Mouse (Mus musculus) hindbrain, embryonic 13.5 days (tissue): Measurements from ENCODE around the gene Babam2. TPM values are rescaled to one million over a fixed set of nuclear protein-coding genes. Genes with fewer than 3 reads are reported as not detected.
"Not testable (repeated sequence)": the region's sequence is repeated elsewhere in the genome, so short reads cannot be mapped to it uniquely, and the experiment has no call there.

Source experiments
- ATAC-seq: fragments of 200-750 bp; cut with Nextera tagmentation; 2 replicates; pipeline ENCODE4 v1.8.0; 2017; ENCODE audit warnings: moderate TSS enrichment; ENCODE audit not compliant: low FRiP score
- H3K27ac ChIP-seq: fragments of 300-500 bp; sonication (generic); 2 replicates; pipeline ENCODE4 v1.5.1; 2015; ENCODE audit warnings: inconsistent platforms, mild to moderate bottlenecking, moderate library complexity
- H3K27me3 ChIP-seq: fragments of 300-500 bp; sonication (generic); 2 replicates; pipeline ENCODE4 v1.6.1; 2015; ENCODE audit warnings: mild to moderate bottlenecking, inconsistent platforms
- H3K36me3 ChIP-seq: fragments of 300-500 bp; sonication (generic); 2 replicates; pipeline ENCODE4 v1.6.1; 2015; ENCODE audit warnings: mild to moderate bottlenecking, inconsistent platforms
- H3K4me1 ChIP-seq: fragments of 300-500 bp; sonication (generic); replicated peaks from 2 replicates; pipeline ENCODE4 v1.6.1; 2015; ENCODE audit warnings: inconsistent platforms
- H3K4me2 ChIP-seq: fragments of 300-500 bp; sonication (generic); 2 replicates; pipeline ENCODE4 v1.6.1; 2015; ENCODE audit warnings: inconsistent platforms, mild to moderate bottlenecking, moderate library complexity
- H3K4me3 ChIP-seq: fragments of 300-500 bp; sonication (generic); 2 replicates; pipeline ENCODE4 v1.5.1; 2015; ENCODE audit warnings: mild to moderate bottlenecking, inconsistent platforms
- H3K9ac ChIP-seq: fragments of 300-500 bp; sonication (generic); 2 replicates; pipeline ENCODE4 v1.6.1; 2015; ENCODE audit warnings: mild to moderate bottlenecking, inconsistent platforms
- H3K9me3 ChIP-seq: fragments of 300-500 bp; sonication (generic); 2 replicates; pipeline ENCODE4 v1.6.1; 2016; ENCODE audit warnings: inconsistent platforms
- WGBS: fragments of 180-500 bp; shearing (Covaris S2); methylation state at CpG from one replicate; pipeline ENCODE4 v1.1.7; 2015; 5-methylcytosine and 5-hydroxymethylcytosine counted together
- polyA plus RNA-seq: library from polyadenylated mRNA; unstranded; fragments of >200 nt; fragmentation: Nextera tagmentation; extraction: Ambion mirVana; gene quantifications from 2 replicates; pipeline ENCODE4 v1.2.1, GENCODE M21; 2015

The Babam2 gene
- polyA plus RNA-seq, 1 experiment from 2014 or later: 58.4 TPM

DNA sequence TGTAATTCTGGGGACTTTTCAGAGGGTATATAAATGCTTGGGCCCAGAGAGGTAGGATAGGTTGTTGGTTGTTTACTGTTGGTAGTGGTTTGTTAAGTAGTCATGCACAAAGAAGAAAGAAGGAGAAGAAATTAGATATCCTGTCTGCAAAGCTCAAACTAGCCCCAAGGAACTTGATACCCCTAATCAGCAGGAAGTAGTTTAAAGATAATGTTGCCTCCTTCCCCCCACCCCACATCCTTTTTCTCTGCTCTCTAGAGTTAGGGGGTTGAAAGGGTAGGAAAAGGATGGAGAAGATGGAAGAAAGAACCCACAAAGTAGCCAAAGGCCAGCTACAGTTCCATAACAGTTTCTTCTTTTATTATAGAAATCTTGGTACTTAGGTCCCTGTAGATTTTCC is 99.5 kb downstream of the Babam2 start:
- Histone ChIP-seq H3K27ac (no peak overlapping the region), H3K4me3 (no peak overlapping the region), H3K4me1 (no peaks in the 10 kb centered on the region), H3K4me2 (no peak overlapping the region), H3K27me3 (no peaks in the 10 kb centered on the region), H3K36me3 (no peaks in the 10 kb centered on the region), H3K9ac (no peak overlapping the region), H3K9me3 (no peaks in the 10 kb centered on the region)
- ATAC-seq: no peak

DNA sequence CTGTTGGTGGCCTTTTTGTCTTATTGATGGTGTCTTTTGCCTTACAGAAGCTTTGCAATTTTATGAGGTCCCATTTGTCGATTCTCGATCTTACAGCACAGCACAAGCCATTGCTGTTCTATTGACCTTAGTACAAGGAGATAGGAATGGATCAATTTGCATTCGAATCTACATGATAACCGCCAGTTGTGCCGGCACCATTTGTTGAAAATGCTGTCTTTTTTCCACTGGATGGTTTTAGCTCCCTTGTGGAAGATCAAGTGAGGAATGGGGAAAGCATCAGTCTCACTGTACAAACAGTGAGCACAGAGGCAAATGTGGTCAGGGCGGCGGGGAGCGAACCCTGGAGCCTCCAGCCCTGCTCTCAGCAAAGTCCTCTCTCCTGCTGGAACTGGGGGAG is 106.7 kb downstream of the Babam2 start:
- H3K27me3 ChIP-seq, H3K4me3 ChIP-seq, H3K9ac ChIP-seq, H3K4me1 ChIP-seq, ATAC-seq, H3K4me2 ChIP-seq, H3K27ac ChIP-seq, H3K9me3 ChIP-seq, H3K36me3 ChIP-seq: not testable (repeated sequence)
- WGBS: 89% methylated on average over 8 of the region's 8 CpGs

DNA sequence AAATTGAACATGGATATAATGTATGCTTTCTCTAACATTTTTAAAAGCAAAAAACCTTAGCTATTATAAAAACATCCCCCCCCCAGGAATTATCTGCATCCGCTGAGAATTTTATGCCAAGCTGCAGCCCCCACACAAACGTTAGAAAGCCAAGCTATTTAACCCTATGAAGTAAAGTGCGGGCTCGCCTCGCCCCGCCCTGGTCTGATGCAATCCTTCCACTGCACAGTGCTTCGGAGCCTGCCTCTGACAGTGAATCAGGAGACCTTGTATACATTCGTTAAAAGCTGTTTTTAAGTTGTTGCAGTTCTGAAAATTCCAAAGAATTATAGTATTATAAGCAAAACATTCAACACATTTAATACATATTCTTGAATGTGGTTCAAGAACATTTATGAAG is 107.3 kb downstream of the Babam2 start:
- WGBS: 73% methylated on average over 8 of the region's 8 CpGs
- no peak overlapping the region for H3K9ac ChIP-seq
- no peaks in the 10 kb centered on the region for H3K27me3 ChIP-seq
- no peaks in the 10 kb centered on the region for H3K36me3 ChIP-seq
- no peak overlapping the region for H3K4me3 ChIP-seq
- no peak overlapping the region for H3K4me2 ChIP-seq
- no peaks in the 10 kb centered on the region for H3K9me3 ChIP-seq
- H3K4me1 ChIP-seq: no peaks in the 10 kb centered on the region
- ATAC-seq: no peak
- no peak overlapping the region for H3K27ac ChIP-seq

DNA sequence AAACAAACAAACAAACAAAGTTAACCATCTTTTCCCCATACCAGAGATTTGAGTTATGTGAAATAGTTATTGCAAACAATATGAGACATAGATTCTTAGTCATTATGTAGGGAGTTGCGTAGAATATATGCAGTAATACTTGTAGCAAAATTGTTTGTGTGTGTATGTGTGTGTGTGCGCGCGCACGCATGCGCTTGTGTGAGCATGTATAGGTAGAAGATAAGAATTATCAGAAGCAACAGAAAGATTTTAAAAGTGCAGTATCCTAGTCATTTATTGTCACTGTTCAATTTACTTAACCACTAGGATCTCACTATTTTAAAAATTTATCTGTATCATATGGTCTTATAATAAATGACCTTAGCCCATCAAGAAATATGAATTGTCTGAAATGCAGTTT is 109.8 kb downstream of the Babam2 start:
- Histone ChIP-seq H3K36me3 (no peaks in the 10 kb centered on the region), H3K27me3 (no peaks in the 10 kb centered on the region), H3K4me1 (peaks cover 7% of the 10 kb centered on the region), H3K27ac (no peak overlapping the region), H3K9me3 (no peaks in the 10 kb centered on the region), H3K4me2 (no peak overlapping the region), H3K9ac (no peak overlapping the region), H3K4me3 (no peak overlapping the region)
- over 99% methylated on average over 6 of the region's 6 CpGs for WGBS
- no peak for ATAC-seq

DNA sequence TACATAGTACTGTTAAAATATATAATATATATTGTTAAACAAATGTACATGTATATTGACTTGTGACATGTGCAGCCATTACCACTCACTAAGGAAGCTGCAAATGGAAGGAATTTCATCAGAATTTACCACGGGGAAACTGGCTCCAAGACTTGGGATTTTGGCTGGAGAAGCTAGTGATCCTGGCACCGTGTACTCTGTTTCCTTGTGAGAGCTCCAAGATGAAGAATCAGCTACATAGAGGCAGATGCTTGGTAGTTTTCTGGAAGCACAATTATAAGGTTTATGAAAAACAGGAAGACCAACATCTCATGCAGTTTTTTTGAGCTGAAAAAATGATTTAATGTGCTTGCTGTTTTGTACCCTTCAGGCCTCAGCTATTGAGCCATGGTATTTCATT is 110.8 kb downstream of the Babam2 start:
- ATAC-seq: no peak
- Histone ChIP-seq H3K9me3 (no peaks in the 10 kb centered on the region), H3K4me2 (no peak overlapping the region), H3K27ac (no peak overlapping the region), H3K9ac (no peak overlapping the region), H3K4me1 (peaks cover 7% of the 10 kb centered on the region), H3K36me3 (no peaks in the 10 kb centered on the region), H3K4me3 (no peak overlapping the region), H3K27me3 (no peaks in the 10 kb centered on the region)
- WGBS: 88% methylated on average over 2 of the region's 2 CpGs

DNA sequence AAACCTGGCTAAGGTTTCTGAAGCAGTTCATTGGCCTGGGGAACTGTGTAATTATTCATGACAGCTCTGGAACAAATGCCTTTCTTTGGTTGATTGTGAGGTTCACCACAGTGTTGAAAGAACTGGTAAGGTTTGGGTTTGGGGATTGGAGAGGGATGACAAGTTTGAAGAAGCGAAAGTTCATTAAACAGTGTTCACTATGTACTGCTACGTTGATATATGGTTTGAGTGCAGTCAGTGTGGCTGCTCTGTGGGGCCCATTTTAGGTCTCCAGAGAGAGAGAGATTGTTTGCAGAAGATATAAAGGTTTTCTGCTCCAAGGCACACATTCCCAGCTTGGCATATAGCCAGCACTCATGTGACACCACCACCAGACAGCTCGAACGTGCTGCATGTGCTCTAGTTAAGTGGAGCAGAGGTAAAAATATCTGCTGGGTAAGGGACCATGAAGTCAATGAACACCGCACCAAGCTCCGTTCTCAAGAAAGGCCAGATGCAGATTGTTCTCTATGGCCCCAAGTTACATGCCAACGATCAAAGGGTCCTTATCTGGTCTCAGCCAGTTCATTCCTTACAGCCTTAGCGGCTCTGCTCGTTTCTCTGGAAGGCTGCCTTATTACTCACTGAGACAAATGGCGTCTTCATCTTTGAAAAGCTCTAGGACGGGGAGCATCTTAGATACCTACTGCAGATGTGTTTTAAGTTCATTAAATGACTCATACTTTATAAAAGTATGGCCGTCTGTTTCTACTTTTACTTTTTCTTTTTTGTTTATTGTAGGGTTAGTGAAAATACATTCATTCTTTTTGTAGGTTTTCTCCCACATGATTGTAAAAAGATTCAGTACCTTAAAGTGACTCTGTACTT is 113.5 kb downstream of the Babam2 start:
- H3K4me1 ChIP-seq: peaks cover 7% of the 10 kb centered on the region
- H3K36me3 ChIP-seq: no peaks in the 10 kb centered on the region
- ATAC-seq: no peak
- H3K27ac ChIP-seq: no peak overlapping the region
- H3K27me3 ChIP-seq: no peaks in the 10 kb centered on the region
- H3K4me2 ChIP-seq: no peak overlapping the region
- H3K9me3 ChIP-seq: no peaks in the 10 kb centered on the region
- 57% methylated on average over 12 of the region's 12 CpGs for WGBS
- no peak overlapping the region for H3K4me3 ChIP-seq
- no peak overlapping the region for H3K9ac ChIP-seq

DNA sequence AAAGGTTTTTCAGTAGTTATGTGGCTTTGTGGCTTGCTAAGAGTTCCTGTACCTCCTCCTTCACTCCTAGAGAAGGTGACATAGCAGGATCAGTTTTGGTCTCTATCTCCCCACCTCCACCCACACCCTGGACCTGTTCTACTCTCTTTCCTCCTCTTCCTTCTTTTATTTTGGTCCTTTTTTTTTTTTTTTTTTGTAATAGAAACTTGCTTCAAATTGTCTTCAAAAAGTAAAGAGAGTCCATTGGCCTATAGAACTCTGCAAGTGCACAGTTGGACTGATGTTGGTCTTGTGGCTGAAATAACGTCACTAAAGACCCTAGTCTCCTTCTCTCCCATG is 114.1 kb downstream of the Babam2 start:
- no peak overlapping the region for H3K4me3 ChIP-seq
- no peak overlapping the region for H3K9ac ChIP-seq
- no peaks in the 10 kb centered on the region for H3K9me3 ChIP-seq
- H3K4me2 ChIP-seq: no peak overlapping the region
- H3K27ac ChIP-seq: no peak overlapping the region
- H3K27me3 ChIP-seq: no peaks in the 10 kb centered on the region
- ATAC-seq: no peak
- WGBS: 92% methylated on average over 1 of the region's 1 CpGs
- H3K36me3 ChIP-seq: no peaks in the 10 kb centered on the region
- H3K4me1 ChIP-seq: peaks cover 7% of the 10 kb centered on the region

DNA sequence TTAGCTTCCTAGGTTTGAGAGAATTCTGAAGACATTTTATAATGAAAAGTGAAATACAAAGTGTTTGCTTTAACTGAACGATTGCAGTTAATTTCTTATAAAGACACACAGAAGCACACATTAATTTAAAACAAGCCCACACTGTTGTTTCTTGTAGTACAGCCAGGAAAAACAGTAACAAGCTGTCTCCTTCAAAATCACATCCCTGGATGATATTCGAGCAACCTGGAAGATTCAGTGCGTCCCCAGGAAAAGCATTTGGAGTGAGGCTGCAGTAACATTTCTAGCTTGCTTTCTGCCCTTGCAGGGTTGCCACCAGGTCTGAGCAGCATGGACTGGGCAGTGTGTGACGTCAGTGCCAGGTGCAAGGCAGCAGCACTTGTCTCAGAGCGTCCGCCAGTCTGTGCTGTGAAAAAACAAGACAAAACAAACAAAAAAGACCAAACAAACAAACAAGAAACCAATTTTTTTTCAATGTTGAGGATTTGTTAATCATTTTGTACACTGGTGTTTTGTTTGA is 115.7 kb downstream of the Babam2 start:
- Histone ChIP-seq H3K9me3 (no peaks in the 10 kb centered on the region), H3K36me3 (no peaks in the 10 kb centered on the region), H3K4me1 (peaks cover 7% of the 10 kb centered on the region), H3K27me3 (no peaks in the 10 kb centered on the region), H3K4me2 (no peak overlapping the region), H3K27ac (no peak overlapping the region), H3K9ac (no peak overlapping the region), H3K4me3 (no peak overlapping the region)
- WGBS: 86% methylated on average over 6 of the region's 6 CpGs
- ATAC-seq: no peak

DNA sequence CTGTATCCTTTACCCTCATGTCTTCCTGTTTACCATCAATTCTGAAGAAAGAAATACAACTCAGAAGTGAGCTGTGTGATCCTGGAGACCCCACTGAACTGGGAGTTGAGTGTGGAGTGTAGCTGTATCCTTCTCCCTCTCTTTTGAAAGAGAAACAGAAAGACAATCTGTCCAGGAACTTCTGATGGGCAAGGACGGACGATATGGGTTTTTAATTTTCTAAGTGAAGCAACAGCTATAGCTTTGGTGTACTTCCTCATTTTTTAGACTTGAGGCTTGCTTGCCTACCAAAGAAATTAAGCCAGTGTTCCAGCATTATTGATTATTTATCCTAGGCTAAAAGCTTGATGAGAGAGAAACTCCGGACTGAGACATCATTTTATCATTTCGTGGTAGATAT is 116.6 kb downstream of the Babam2 start:
- WGBS: 89% methylated on average over 4 of the region's 4 CpGs
- ATAC-seq: no peak

DNA sequence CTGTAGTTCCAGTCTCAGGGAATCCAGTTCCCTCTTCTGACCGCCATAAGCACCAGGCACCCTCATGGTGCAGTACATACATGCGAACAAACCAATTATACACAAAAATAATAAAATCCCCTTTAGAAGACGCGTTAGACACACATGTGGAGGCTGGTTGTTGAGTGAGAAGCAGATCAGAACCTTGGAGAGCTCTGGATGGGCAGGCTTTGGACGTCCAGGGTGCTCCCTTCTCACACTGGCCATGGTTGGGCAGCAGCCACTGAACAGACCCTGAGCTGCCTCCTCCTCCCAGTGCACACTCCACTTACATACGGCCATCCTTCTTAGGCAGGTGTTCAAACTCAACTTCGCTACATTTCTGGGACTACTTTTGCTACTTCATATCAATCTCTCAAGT is 117.6 kb downstream of the Babam2 start:
- Histone ChIP-seq H3K4me2 (no peak overlapping the region), H3K9me3 (no peaks in the 10 kb centered on the region), H3K36me3 (no peaks in the 10 kb centered on the region), H3K4me3 (no peak overlapping the region), H3K4me1 (peaks cover 7% of the 10 kb centered on the region), H3K27ac (no peak overlapping the region), H3K27me3 (no peaks in the 10 kb centered on the region), H3K9ac (no peak overlapping the region)
- 79% methylated on average over 7 of the region's 7 CpGs for WGBS
- ATAC-seq: no peak

More for the DNA sequence above, 116.6 kb downstream of the Babam2 start:
- Histone ChIP-seq H3K9ac (no peak overlapping the region), H3K4me1 (peaks cover 7% of the 10 kb centered on the region), H3K4me2 (no peak overlapping the region), H3K27me3 (no peaks in the 10 kb centered on the region), H3K36me3 (no peaks in the 10 kb centered on the region), H3K27ac (no peak overlapping the region), H3K9me3 (no peaks in the 10 kb centered on the region), H3K4me3 (no peak overlapping the region)

DNA sequence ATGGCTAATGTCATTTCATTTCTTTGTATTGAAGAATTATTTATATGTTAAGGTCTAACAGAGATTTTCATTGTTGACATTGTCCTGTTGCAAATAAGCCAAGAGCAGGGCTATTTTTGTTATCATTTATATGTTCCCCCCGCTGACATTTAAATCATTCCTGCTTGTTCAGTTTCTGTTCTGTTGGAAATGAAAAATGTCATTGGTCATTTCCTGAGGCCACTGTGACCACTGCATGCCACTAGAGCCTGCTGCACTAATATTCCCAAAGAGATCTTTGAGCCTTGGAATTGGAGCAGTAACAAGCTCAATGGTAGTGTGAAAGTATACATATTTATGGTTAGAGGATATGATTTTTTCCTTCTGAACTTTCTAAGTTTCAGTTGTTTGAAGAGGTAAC is 118.6 kb downstream of the Babam2 start:
- peaks cover 2% of the 10 kb centered on the region for H3K4me1 ChIP-seq
- H3K4me2 ChIP-seq: no peak overlapping the region
- no peak overlapping the region for H3K9ac ChIP-seq
- no peaks in the 10 kb centered on the region for H3K36me3 ChIP-seq
- ATAC-seq: no peak
- no peaks in the 10 kb centered on the region for H3K9me3 ChIP-seq
- no peaks in the 10 kb centered on the region for H3K27me3 ChIP-seq
- no peak overlapping the region for H3K4me3 ChIP-seq
- no peak overlapping the region for H3K27ac ChIP-seq
- 95% methylated on average over 1 of the region's 1 CpGs for WGBS

DNA sequence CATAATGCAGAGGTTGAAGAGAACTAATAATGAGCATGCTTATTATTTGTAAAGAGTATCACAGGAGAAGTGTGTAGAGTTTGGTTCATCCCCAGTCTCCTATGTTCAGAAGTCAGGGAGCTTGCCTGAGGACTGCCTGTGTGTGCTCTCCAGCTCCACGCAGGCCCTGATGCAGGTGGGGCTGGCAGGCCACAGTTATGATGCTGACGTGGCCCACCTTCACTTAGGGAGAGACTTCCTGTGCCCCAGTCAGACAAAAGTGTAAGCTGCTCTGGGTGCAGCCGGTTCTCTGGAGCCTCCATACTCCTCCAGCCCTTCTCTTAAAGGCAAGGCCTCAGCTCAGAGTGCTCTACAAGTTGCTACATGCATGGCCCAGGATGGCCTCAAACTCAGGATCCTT is 123.3 kb downstream of the Babam2 start:
- H3K4me1 ChIP-seq: no peaks in the 10 kb centered on the region
- H3K27ac ChIP-seq: no peak overlapping the region
- H3K4me3 ChIP-seq: no peak overlapping the region
- ATAC-seq: no peak
- 84% methylated on average over 3 of the region's 3 CpGs for WGBS
- no peak overlapping the region for H3K9ac ChIP-seq
- no peaks in the 10 kb centered on the region for H3K36me3 ChIP-seq
- no peaks in the 10 kb centered on the region for H3K27me3 ChIP-seq
- H3K9me3 ChIP-seq: no peaks in the 10 kb centered on the region
- H3K4me2 ChIP-seq: no peak overlapping the region

DNA sequence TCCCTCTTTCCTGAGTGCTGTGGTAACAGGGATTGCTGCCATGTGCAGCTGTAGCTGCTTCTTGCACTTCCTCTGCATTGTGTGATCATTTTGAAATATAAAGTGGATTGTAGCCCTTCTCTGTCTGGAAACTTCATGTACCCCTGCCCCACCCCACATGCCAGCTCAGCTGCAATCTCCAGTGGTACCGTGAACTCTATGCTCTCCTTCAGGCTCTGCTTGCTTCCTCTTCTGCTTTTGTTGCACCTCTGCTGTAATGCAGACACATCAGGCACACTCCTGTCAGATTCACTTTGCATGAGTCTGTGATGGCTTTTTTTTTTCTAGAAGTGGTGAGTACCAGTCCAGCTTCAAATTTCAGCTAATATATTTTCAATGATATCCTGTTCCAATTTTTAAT is 123.7 kb downstream of the Babam2 start:
- Histone ChIP-seq H3K9ac (no peak overlapping the region), H3K27me3 (no peaks in the 10 kb centered on the region), H3K4me3 (no peak overlapping the region), H3K9me3 (no peaks in the 10 kb centered on the region), H3K36me3 (no peaks in the 10 kb centered on the region), H3K4me1 (no peaks in the 10 kb centered on the region), H3K4me2 (no peak overlapping the region), H3K27ac (no peak overlapping the region)
- ATAC-seq: no peak
- WGBS: 90% methylated on average over 1 of the region's 1 CpGs
